Mouse (Mus musculus) mouse embryonic stem cell (cell line): ENCODE data around the gene Cntfr.
"Not testable (repeated sequence)": the region's sequence is repeated elsewhere in the genome, so short reads cannot be mapped to it uniquely, and the experiment has no call there.

Source experiments
- in situ Hi-C, 2 experiments: fragments of 300-500 bp; cut with MboI; formaldehyde crosslinking; loops; 1 replicate in 1 of 2; 3 replicates in 1 of 2; pipeline ENCODE4 v1.14.3; 2019 to 2020; ENCODE audit warnings: low sequenced_read_pairs in 2 of 2, low pct_unique_long_range_greater_than_20kb in 1 of 2, mixed read lengths in 1 of 2; ENCODE audit not compliant: unreplicated experiment in 1 of 2

Gene Cntfr

GRCm38 (mm10) chr4:41684931-41685453 lies 11.9 kb downstream of the Cntfr start:
- in situ Hi-C loops = not testable (repeated sequence)

GRCm38 (mm10) chr4:41684131-41684930 lies 12.6 kb downstream of the Cntfr start:
- in situ Hi-C loops = not testable (repeated sequence)

- in situ Hi-C loops = not testable (repeated sequence)
Measured at GRCm38 (mm10) chr4:41683303-41683702, 13.6 kb downstream of the Cntfr start.

- in situ Hi-C loops = no loop called here
Measured at GRCm38 (mm10) chr4:41682789-41683188, 14.1 kb downstream of the Cntfr start.

GRCm38 (mm10) chr4:41681947-41682346 lies 14.9 kb downstream of the Cntfr start:
- in situ Hi-C loops = no loop called here

- in situ Hi-C loops = no loop called here
Measured at GRCm38 (mm10) chr4:41681176-41681575, 15.7 kb downstream of the Cntfr start.

- in situ Hi-C loops = no loop called here
Measured at GRCm38 (mm10) chr4:41679291-41679690, 17.6 kb downstream of the Cntfr start.

GRCm38 (mm10) chr4:41678863-41679262 lies 18.0 kb downstream of the Cntfr start:
- in situ Hi-C loops = no loop called here

GRCm38 (mm10) chr4:41677006-41677629 lies 19.8 kb downstream of the Cntfr start:
- in situ Hi-C loops = no loop called here

GRCm38 (mm10) chr4:41676248-41677005 lies 20.5 kb downstream of the Cntfr start:
- in situ Hi-C loops = no loop called here

- in situ Hi-C loops = no loop called here
Measured at GRCm38 (mm10) chr4:41673186-41673585, 23.7 kb downstream of the Cntfr start.

GRCm38 (mm10) chr4:41672522-41672963 lies 24.3 kb downstream of the Cntfr start:
- in situ Hi-C loops = no loop called here

- in situ Hi-C loops = no loop called here
Measured at GRCm38 (mm10) chr4:41671963-41672480, 24.9 kb downstream of the Cntfr start.

- in situ Hi-C loops = no loop called here
Measured at GRCm38 (mm10) chr4:41671500-41671899, 25.4 kb downstream of the Cntfr start.

- in situ Hi-C loops = no loop called here
Measured at GRCm38 (mm10) chr4:41670836-41671235, 26.1 kb downstream of the Cntfr start.

GRCm38 (mm10) chr4:41666646-41667045 lies 30.2 kb downstream of the Cntfr start:
- in situ Hi-C loops = no loop called here

- in situ Hi-C loops = no loop called here
Measured at GRCm38 (mm10) chr4:41665009-41665675, 31.7 kb downstream of the Cntfr start.

- in situ Hi-C loops = no loop called here
Measured at GRCm38 (mm10) chr4:41664533-41664932, 32.4 kb downstream of the Cntfr start.
